Mouse (Mus musculus) G1E-ER4 (cell line): ENCODE data around the gene Rhot2. TPM values are rescaled to one million over a fixed set of nuclear protein-coding genes. Genes with fewer than 3 reads are reported as not detected.

Source experiments
- GATA1 ChIP-seq: IDR thresholded peaks from one replicate; pipeline ENCODE4 v1.8.0; 2012; ENCODE audit warnings: low read length, inconsistent platforms
- polyA plus RNA-seq: library from polyadenylated mRNA; stranded (reverse); fragments of >175 nt; gene quantifications from 2 replicates; pipeline ENCODE4 v1.2.3, GENCODE M21; 2012

The Rhot2 gene
- polyA plus RNA-seq, 1 experiment = 251 TPM

DNA sequence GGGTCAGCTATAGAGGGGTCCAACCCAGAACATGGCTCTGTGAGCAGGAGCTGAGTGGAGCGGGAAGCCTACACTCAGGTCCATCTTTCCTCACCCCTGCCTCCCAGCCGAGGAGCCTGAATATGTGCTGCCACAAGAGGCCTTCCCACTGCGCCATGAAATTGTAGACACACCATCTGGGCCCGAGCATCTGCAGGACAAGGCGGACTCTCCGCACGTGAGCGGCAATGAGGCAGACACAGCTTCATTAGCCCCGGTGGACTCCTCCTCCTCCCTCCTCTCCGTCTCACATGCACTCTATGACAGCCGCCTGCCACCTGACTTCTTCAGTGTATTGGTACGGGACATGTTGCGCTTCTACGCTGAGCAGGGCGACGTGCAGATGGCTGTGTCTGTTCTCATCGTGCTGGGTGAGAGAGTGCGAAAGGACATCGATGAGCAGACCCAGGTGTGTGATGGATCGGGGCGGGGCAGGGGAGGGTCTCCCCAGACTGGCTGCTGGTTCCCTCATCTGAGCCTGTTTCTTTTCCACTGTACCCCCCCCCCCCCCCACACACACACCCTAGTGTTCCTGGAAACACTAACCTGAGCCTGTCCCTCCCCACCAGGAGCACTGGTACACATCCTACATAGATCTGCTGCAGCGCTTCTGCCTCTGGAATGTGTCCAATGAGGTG, 17.0 kb downstream of the Rhot2 start:
- no peak for TF ChIP-seq GATA1

DNA sequence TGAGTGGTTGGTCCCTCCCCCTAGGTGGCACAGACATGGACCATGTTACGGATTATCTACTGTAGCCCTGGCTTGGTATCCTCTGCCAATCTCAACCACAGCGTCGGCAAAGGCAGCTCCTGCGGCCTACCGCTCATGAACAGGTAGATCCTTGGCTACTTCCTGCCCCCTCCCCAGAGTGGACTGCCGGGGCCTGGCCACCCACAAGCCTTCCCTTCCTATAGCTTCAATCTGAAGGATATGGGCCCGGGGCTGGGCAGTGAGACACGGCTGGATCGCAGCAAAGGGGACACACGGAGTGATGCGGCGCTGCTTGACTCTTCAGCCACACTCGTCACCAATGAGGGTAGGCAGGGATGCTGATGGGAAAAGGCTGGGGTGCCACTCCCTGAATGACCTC, 17.6 kb downstream of the Rhot2 start:
- TF ChIP-seq GATA1 = no peak

DNA sequence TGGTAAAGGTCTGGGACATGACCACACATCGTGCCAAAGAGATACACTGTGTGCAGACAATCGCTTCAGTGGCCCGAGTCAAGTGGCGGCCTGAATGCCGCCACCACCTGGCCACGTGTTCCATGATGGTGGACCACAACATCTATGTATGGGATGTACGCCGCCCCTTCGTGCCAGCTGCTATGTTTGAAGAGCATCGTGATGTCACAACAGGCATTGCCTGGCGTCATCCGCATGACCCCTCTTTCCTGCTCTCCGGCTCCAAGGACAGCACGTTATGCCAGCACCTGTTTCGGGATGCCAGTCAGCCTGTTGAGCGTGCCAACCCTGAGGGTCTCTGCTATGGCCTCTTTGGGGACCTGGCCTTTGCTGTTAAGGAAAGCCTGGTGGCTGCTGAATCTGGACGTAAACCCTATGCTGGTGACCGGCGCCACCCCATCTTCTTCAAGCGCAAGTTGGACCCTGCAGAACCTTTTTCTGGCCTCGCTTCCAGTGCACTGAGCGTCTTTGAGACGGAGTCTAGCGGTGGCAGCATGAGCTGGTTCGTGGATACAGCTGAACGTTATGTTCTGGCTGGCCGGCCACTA, 18.6 kb downstream of the Rhot2 start:
- no peak for TF ChIP-seq GATA1

DNA sequence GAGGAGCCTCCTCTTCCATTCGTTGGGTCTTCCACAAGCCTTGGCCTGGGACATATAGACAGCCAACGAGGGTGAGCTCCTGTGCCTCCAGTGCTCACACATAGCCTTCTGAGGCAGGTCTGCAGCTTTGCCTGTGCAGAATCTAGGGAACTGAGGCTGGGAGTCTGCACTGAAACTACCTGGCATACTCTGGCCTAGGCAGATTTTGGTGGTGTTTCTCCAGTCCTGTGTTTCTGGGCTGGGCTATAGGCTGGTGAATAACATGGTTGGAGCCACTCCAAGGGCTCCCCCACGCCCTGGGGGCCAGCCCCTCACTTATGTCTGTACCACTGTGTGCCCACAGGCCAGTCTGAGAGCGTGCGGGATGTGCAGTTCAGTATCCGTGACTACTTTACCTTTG, 19.3 kb downstream of the Rhot2 start:
- no peak for TF ChIP-seq GATA1

DNA sequence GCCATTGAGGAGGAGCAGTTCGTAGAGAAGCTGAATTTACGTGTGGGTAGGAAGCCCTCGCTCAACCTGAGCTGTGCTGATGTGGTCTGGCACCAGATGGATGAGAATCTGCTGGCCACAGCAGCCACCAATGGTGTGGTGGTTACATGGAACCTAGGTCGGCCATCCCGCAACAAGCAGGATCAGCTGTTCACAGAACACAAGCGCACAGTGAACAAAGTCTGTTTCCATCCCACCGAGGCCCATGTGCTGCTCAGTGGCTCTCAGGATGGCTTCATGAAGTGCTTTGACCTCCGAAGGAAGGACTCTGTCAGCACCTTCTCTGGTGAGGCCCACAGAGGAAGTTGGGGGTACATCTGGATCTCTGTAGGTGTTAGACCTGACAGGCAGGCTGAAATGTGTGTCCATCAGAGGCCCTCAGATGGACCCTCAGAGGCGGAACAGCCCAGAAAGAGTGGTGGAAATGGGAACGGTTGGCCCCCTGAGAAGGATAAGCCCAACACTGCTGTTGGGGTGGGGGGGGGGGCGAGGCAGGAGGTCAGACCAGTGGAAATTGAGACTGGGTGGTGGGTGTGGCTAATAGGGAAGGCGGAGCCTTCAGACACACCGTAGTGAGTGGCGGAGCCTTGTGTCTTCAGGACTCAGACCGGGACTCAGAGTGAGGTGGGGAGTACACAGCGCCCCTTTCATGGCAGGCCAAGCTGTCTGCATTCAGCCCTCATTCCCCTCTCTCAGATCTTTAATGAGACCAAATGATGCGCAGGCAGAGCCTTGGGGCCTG, 20.1 kb downstream of the Rhot2 start:
- no peak for TF ChIP-seq GATA1

DNA sequence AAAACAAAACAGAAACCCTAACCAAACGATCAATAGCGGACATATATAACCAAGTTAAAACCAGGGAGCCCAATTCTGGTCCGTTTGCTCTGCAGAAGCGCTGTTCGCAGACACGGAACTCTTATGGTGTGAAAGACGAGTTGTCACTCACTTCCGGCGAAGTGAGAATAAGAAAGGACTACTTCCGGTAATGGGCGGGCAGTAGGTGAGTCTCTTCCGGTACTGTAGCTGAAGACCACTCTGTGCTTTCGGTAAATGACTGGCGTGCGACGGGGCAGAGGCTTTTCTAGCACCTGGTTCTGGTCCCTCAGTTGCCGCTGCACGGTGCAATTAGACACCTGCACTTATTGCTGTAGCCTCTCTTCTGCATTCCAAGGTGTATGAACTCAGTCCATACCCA, 21.2 kb downstream of the Rhot2 start, which contains the start of gene Wdr24:
Gene Wdr24, plus strand, starts transcription at position 176 of the 400 bp plus-strand sequence.
- no peak for TF ChIP-seq GATA1

DNA sequence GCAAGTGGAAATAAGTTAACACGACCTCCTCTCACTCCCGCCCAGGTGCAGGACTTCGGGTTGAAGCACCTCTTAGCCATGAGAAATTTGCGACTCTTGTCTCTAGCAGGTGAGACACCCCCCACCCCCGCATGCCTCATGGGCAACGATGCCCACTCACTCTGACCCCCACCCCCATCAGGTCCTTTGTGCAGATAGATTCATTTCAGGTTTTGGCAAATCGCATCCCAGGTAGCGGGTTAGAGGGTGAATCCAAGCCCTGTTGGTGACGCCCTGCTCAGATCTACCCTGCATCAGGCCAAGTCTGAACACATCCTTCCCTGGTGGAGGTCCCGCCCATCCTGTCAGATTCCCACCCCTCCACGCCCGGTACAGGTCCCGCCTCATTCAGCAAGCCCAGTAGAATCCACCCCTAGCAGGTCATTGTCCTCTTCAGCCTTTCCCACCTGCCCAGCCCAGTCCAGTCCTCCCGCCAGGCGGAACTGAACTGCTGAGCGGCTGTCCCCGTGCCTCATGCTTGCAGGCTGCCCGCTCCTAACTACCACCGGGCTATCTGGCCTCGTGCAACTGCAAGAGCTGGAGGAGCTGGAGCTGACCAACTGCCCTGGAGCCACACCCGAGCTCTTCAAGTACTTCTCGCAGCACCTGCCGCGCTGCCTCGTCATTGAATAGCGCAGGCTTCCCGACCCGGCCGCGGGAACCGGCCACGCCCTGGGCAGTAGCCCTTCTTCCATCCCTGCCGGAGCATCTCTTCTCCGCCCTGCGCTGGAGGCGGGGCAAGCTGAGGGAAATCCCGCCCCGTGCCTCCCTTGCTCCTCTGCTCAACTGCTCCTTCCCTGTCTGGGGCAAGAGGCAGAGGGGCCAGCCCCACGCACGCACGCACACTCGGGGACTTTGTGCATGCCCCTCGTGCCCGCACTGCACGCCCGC, 25.5 kb downstream of the Rhot2 start:
- TF ChIP-seq GATA1 = no peak

DNA sequence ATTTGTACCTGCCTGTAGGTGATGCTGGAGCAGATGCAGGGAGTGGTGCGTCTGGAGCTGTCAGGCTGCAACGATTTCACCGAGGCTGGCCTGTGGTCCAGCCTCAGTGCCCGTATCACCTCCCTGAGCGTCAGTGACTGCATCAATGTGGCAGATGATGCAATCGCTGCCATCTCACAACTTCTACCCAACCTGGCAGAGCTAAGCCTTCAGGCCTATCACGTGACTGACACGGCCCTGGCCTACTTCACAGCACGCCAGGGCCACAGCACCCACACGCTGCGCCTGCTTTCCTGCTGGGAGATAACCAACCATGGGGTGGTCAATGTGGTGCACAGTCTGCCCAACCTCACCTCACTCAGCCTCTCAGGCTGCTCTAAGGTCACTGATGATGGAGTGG, 27.0 kb downstream of the Rhot2 start:
- TF ChIP-seq GATA1 = no peak

DNA sequence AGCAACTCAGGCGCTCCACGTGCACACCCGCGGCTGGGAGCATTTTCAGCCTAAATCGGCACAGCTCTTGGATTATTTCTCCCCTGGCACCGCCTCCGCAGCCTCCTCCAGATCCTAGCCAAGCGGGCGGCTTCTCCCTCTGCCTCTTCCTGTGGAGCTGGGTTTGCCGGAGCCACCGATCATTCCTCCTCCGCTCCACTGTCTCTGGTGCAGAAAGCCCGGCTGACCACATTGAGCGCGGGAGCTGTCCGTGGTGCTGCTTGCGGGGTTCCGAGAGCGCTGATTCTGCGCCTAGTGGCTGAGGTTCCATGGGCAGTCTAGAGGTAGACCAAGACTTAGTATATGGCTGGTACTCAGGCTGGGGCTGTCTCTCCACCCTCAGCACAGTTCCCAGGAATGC, 31.2 kb downstream of the Rhot2 start:
- TF ChIP-seq GATA1 = no peak

DNA sequence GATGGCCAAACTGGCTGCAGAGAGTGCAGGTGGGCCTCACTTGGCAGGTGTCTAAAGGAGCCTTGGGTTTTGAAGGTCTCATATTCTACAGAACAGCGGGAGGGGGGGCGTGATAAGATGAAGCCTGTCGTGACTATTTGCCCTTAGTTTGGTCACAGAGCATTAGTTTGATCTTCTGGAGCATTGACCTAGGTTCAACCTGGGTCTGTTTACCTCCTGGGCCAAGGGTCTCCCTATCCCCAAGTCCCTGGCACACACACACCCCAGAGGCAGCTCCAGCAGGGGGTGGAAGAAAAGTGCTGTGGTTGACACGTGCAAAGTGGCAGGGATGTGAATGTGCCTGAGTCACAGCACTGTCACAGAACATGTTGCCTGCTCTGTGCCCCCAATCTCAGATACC, 33.8 kb downstream of the Rhot2 start:
- TF ChIP-seq GATA1 = no peak

DNA sequence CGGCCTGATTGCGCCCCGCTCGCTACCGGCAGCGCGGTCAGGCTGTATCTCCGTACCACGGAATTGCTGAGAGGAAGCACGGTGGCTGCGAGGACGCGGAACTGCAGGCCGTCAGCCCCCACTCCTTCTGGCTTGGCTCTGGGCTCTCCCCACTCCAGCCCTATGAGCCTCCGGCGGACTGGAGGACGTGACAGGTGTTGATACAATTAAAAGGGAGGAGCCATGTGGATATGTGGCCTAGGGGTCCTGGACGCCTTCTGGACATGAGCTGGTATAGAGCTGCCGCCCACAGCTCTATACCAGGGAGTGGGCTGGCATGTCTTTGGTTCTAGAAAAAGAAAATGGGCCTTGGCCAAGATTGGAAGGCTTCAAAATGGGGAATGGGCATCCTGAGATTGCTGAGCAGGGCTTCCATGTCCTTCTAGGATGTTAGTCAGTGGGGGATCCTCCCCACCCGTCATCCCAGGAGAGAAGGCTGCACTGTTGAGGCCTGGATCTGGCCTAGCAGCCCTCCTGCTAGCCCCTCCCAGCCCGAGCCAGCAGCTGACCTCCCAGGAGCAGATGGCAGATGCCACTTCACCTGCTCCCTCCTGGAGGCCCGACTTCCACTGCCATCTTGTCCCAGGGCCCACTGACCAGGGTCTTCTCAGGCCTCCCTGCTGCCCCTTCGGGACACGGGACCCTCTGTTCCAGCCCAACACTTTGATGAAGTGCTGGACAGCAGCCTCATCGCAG, 34.9 kb downstream of the Rhot2 start:
- no peak for TF ChIP-seq GATA1

DNA sequence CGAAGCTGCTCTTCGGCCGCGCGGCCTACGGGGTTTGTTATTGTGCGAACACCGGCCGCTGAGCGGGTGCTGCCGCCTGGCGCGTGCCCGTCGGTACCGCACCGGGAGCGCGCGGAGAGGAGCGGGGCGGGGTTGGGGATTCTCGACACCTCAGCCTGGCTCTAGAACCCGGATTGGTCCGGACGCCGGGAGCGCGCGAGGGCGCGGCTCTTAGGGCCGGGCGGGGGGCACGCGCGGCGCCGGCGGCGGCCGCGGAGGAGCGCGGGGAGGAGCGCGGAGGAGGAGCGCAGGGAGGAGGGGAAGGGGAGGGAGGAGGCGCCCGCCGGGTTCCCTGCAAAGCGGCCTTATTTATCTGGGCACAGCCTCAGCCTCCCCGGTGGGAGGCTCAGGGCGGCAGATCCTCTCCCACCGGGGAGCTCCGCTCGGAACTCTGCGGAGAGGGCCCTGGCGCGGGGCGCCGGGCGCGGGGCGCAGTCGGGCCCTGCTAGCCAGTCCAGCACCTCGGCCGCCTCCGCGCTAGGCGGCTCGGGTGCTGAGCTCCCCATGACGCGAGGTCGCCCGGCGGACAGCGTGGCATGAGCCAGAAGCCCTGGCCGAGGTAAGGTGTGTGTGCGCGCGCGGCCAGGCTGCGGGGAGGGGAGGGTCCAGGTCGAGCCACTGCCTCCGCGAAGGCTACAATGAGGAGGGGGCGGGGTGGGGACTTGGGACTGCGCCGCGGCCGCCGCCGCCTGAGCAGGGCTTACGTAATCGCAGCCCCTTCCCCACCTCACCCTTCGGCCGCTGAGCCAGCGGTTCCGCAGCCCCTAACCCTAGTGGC, 35.7 kb downstream of the Rhot2 start, which contains the start of gene Fbxl16:
Gene Fbxl16, plus strand, starts transcription at position 297 of the 817 bp plus-strand sequence.
- TF ChIP-seq GATA1 = no peak

DNA sequence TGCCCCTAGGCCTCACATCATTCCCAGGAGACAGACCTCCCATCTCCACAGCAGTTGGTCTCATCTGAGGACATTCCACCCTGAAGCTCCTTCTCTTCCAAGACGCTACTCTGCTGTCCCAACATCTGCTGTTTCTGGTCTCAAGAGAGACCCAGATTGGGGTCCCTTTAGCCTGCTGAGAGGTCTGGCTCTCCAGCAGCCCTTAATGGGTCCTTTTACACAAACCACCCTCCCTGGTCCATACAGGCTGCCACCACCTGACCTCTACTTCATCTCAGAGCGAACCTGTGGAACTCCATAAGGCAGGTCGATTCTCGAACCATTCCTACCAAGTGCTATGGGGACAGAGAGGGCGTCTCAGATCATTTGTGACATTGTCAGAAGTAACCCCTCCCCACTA, 36.6 kb downstream of the Rhot2 start:
- TF ChIP-seq GATA1 = no peak

DNA sequence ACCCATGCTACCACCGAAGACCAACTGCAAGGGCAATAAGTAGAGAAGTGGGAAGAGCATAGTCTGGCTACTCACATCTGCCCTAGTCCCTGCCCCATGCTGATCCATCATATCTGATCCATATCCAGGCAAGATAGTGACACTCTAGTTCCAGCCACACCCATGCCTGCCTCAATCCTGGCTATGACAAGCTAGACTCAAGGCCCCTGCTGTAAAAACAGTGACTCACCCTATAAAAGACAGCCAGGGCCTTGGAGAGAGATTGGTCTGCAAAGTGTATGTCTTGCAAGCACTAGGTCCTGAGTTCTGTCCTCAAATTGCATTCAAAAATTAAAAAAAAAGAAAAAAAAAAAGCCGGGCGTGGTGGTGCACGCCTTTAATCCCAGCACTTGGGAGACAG, 38.1 kb downstream of the Rhot2 start:
- no peak for TF ChIP-seq GATA1
